Mouse (Mus musculus) MEL (cell line): ENCODE data around the gene Vmp1.

Experiments used
- CTCF ChIP-seq, 3 experiments: IDR thresholded peaks in 2 of 3; conservative IDR thresholded peaks in 1 of 3; 2 replicates each; pipeline ENCODE4 v1.5.1; 2011 to 2012; ENCODE audit warnings: low read length in 3 of 3, low read depth in 2 of 3, mild to moderate bottlenecking in 2 of 3, improper control_type of control experiment in 1 of 3, inconsistent platforms in 1 of 3, mixed read lengths in 1 of 3, moderate library complexity in 1 of 3; ENCODE audit not compliant: control insufficient read depth in 1 of 3, insufficient read depth in 1 of 3, poor library complexity in 1 of 3, severe bottlenecking in 1 of 3
- POLR2A ChIP-seq, 2 experiments: IDR thresholded peaks; 2 replicates each; pipeline ENCODE4 v1.6.1; 2011 to 2012; ENCODE audit warnings: low read length in 2 of 2, mild to moderate bottlenecking in 2 of 2, control low read depth in 1 of 2, improper control_type of control experiment in 1 of 2, low read depth in 1 of 2, moderate library complexity in 1 of 2; ENCODE audit not compliant: control insufficient read depth in 1 of 2, insufficient read depth in 1 of 2, poor library complexity in 1 of 2
- POLR2AphosphoS2 ChIP-seq: IDR thresholded peaks from 2 replicates; pipeline ENCODE4 v1.6.1; 2011; ENCODE audit warnings: low read length, improper control_type of control experiment

- no peak for TF ChIP-seq CTCF (IDR thresholded peaks at IDR 0.05 in 2 of 3, conservative IDR thresholded peaks at IDR 0.05 in 1 of 3; ENCODE audit: control insufficient read depth in 1 of 3, insufficient read depth in 1 of 3, low read depth in 2 of 3, low read length in 3 of 3, poor library complexity in 1 of 3, severe bottlenecking in 1 of 3)
- TF ChIP-seq POLR2AphosphoS2, result no peak
- TF ChIP-seq POLR2A (IDR thresholded peaks at IDR 0.05; ENCODE audit: control insufficient read depth in 1 of 2, insufficient read depth in 1 of 2, low read depth in 1 of 2, low read length in 2 of 2, poor library complexity in 1 of 2), result no peak
Observed at GRCm38 (mm10) chr11:86606621-86607339, 76.9 kb downstream of the Vmp1 start.
